Mouse (Mus musculus): ENCODE data around the gene Actl7b.

The Actl7b gene

GRCm38 (mm10) chr4:56713155-56713554, 28.1 kb downstream of the Actl7b start:
- no peak for DNase-seq (ENCODE audit: low spot score in 2 of 2)

GRCm38 (mm10) chr4:56702234-56702633, 39.0 kb downstream of the Actl7b start:
- DNase-seq (ENCODE audit: low spot score in 2 of 2) = no peak

- no peak for DNase-seq (ENCODE audit: low spot score in 2 of 2)
Observed at GRCm38 (mm10) chr4:56698671-56699070, 42.6 kb downstream of the Actl7b start.

GRCm38 (mm10) chr4:56696401-56696800, 44.8 kb downstream of the Actl7b start:
- DNase-seq (ENCODE audit: low spot score in 2 of 2) = no peak
